Mouse (Mus musculus) liver, adult 2 months (tissue): ENCODE results near the gene Rnf113a2. TPM values are rescaled to one million over a fixed set of nuclear protein-coding genes. Genes with fewer than 3 reads are reported as not detected.

Source experiments
- DNase-seq: peaks from one replicate; pipeline ENCODE4 v3.0.0-alpha.2; 2011; ENCODE audit warnings: low read depth, low spot score; ENCODE audit errors: extremely low read depth
- H3K27ac ChIP-seq: fragments of 200-500 bp; replicated peaks from 2 replicates; pipeline ENCODE4 v1.5.1; 2012; ENCODE audit warnings: low read depth, mild to moderate bottlenecking, control low read depth, inconsistent platforms, low read length; ENCODE audit not compliant: insufficient read depth
- H3K27me3 ChIP-seq: fragments of 200-500 bp; 2 replicates; pipeline ENCODE4 v1.6.1; 2012; ENCODE audit warnings: mild to moderate bottlenecking, moderate library complexity, low read length, inconsistent platforms; ENCODE audit not compliant: control insufficient read depth, insufficient read depth
- H3K36me3 ChIP-seq: fragments of 200-500 bp; 2 replicates; pipeline ENCODE4 v1.6.1; 2012; ENCODE audit warnings: low read length, inconsistent platforms; ENCODE audit not compliant: control insufficient read depth, insufficient read depth
- H3K4me1 ChIP-seq: fragments of 200-500 bp; 2 replicates; pipeline ENCODE4 v1.6.1; 2011; ENCODE audit warnings: low read length; ENCODE audit not compliant: control insufficient read depth, insufficient read depth
- H3K4me3 ChIP-seq: fragments of 200-500 bp; 2 replicates; pipeline ENCODE4 v1.5.1; 2011; ENCODE audit warnings: low read depth, mild to moderate bottlenecking, control low read depth, low read length, moderate library complexity; ENCODE audit not compliant: insufficient read depth
- H3K79me2 ChIP-seq: fragments of 200-500 bp; 2 replicates; pipeline ENCODE4 v1.6.1; 2012; ENCODE audit warnings: inconsistent platforms, mild to moderate bottlenecking, low read length, moderate library complexity; ENCODE audit not compliant: control insufficient read depth, insufficient read depth
- H3K9ac ChIP-seq: fragments of 200-500 bp; 2 replicates; pipeline ENCODE4 v1.6.1; 2012; ENCODE audit warnings: low read depth, mild to moderate bottlenecking, control low read depth, inconsistent platforms, low read length
- CTCF ChIP-seq: fragments of 200-500 bp; IDR thresholded peaks from 2 replicates; pipeline ENCODE4 v1.5.1; 2011; ENCODE audit warnings: low read depth, low read length, control low read depth
- POLR2A ChIP-seq: fragments of 200-500 bp; IDR thresholded peaks from 2 replicates; pipeline ENCODE4 v1.6.1; 2011; ENCODE audit warnings: low read length, control low read depth; ENCODE audit not compliant: insufficient read depth; ENCODE audit errors: extremely low read depth
- WGBS: fragments of 180-500 bp; shearing (Covaris S2); methylation state at CpG from one replicate; pipeline ENCODE4 v1.1.7; 2018; 5-methylcytosine and 5-hydroxymethylcytosine counted together
- polyA plus RNA-seq: library from polyadenylated mRNA; depleted of rRNA; stranded (reverse); fragments of >200 nt; gene quantifications from 2 replicates; pipeline ENCODE4 v1.2.3, GENCODE M21; 2012
- total RNA-seq: library from RNA; depleted of rRNA; stranded (reverse); fragments of >200 nt; gene quantifications from 2 replicates; pipeline ENCODE4 v1.2.3, GENCODE M21; 2014

Rnf113a2 gene
- total and polyA plus RNA-seq, 2 experiments, result 2.8 to 5.9 TPM

GRCm38 (mm10) chr12:84417605-84417922, 568 bp downstream of the Rnf113a2 start:
- TF ChIP-seq CTCF, result no peak
- no peak for TF ChIP-seq POLR2A
- Histone ChIP-seq H3K79me2 (peaks cover 2% of the 10 kb centered on the region; the same call in 1 of the 2 replicates), H3K36me3 (no peaks in the 10 kb centered on the region), H3K9ac (peak overlapping the region; percentile 81), H3K4me1 (peaks cover 7% of the 10 kb centered on the region; the same call in 1 of the 2 replicates), H3K4me3 (peak overlapping the region; percentile 92), H3K27me3 (no peaks in the 10 kb centered on the region), H3K27ac (peak overlapping the region; percentile 65)
- no peak for DNase-seq
- 25% methylated on average over 18 of the region's 18 CpGs for WGBS

GRCm38 (mm10) chr12:84423990-84424389, 7.0 kb downstream of the Rnf113a2 start:
- no peak overlapping the region for H3K4me3 ChIP-seq
- no peaks in the 10 kb centered on the region for H3K4me1 ChIP-seq
- no peak for TF ChIP-seq CTCF
- TF ChIP-seq POLR2A, result no peak
- whole genome bisulfite sequencing, result 72% methylated on average over 3 of the region's 3 CpGs
- H3K27me3 ChIP-seq, result no peaks in the 10 kb centered on the region
- no peak for DNase-seq
- H3K9ac ChIP-seq, result no peak overlapping the region
- H3K79me2 ChIP-seq, result no peaks in the 10 kb centered on the region
- H3K36me3 ChIP-seq, result no peaks in the 10 kb centered on the region
- no peak overlapping the region for H3K27ac ChIP-seq

- Histone ChIP-seq H3K9ac (no peak overlapping the region), H3K36me3 (peaks cover 43% of the 10 kb centered on the region), H3K27me3 (no peaks in the 10 kb centered on the region), H3K79me2 (no peaks in the 10 kb centered on the region), H3K27ac (no peak overlapping the region), H3K4me3 (no peak overlapping the region), H3K4me1 (no peaks in the 10 kb centered on the region)
- DNase-seq, result no peak
- TF ChIP-seq CTCF (no peak), POLR2A (no peak)
- WGBS, result 72% methylated on average over 2 of the region's 2 CpGs
Measured at GRCm38 (mm10) chr12:84429825-84430224, 12.8 kb downstream of the Rnf113a2 start.

- whole genome bisulfite sequencing, result 85% methylated on average over 2 of the region's 2 CpGs
- Histone ChIP-seq H3K79me2 (no peaks in the 10 kb centered on the region), H3K27me3 (no peaks in the 10 kb centered on the region), H3K9ac (no peak overlapping the region), H3K27ac (no peak overlapping the region), H3K4me1 (no peaks in the 10 kb centered on the region), H3K4me3 (no peak overlapping the region), H3K36me3 (peaks cover 72% of the 10 kb centered on the region)
- no peak for DNase-seq
- no peak for TF ChIP-seq CTCF
- TF ChIP-seq POLR2A, result no peak
Measured at GRCm38 (mm10) chr12:84438697-84439096, 21.7 kb downstream of the Rnf113a2 start.

- Histone ChIP-seq H3K4me3 (no peak overlapping the region), H3K36me3 (peaks cover 39% of the 10 kb centered on the region), H3K9ac (no peak overlapping the region), H3K27ac (no peak overlapping the region), H3K79me2 (no peaks in the 10 kb centered on the region; the same call in 1 of the 2 replicates), H3K27me3 (no peaks in the 10 kb centered on the region), H3K4me1 (no peaks in the 10 kb centered on the region)
- no peak for DNase-seq
- 77% methylated on average over 4 of the region's 4 CpGs for WGBS
- no peak for TF ChIP-seq POLR2A
- no peak for TF ChIP-seq CTCF
Measured at GRCm38 (mm10) chr12:84442526-84442925, 25.5 kb downstream of the Rnf113a2 start.

GRCm38 (mm10) chr12:84447386-84447785, 30.4 kb downstream of the Rnf113a2 start:
- Histone ChIP-seq H3K79me2 (peaks cover 2% of the 10 kb centered on the region; the same call in 1 of the 2 replicates), H3K9ac (no peak overlapping the region), H3K4me1 (peaks cover 3% of the 10 kb centered on the region; the same call in 1 of the 2 replicates), H3K27ac (no peak overlapping the region), H3K4me3 (no peak overlapping the region), H3K27me3 (no peaks in the 10 kb centered on the region), H3K36me3 (peaks cover 9% of the 10 kb centered on the region)
- 73% methylated on average over 1 of the region's 1 CpGs for WGBS
- DNase-seq, result no peak
- TF ChIP-seq CTCF (no peak), POLR2A (no peak)
